Mouse (Mus musculus): Measurements from ENCODE around the gene Tax1bp1. TPM values are rescaled to one million over a fixed set of nuclear protein-coding genes. Genes with fewer than 3 reads are reported as not detected.
"Not testable (repeated sequence)": the region's sequence is repeated elsewhere in the genome, so short reads cannot be mapped to it uniquely, and the experiment has no call there.

The Tax1bp1 gene
- polyA plus RNA-seq (2016; fragmentation: Nextera tagmentation; extraction: Ambion mirVana): 115 and 123 TPM in 2 replicates

- peak; percentile 94 for DNase-seq (ENCODE audit: extremely low spot score, low spot score)
- H3K9me3 ChIP-seq: no peaks in the 10 kb centered on the region
- 4% methylated on average over 38 of the region's 38 CpGs for WGBS
- H3K4me3 ChIP-seq: peak within 1 kb of the TSS; percentile 97
- peaks cover 14% of the 10 kb centered on the region for H3K4me1 ChIP-seq
- peak within 1 kb of the TSS; percentile 92 for H3K27ac ChIP-seq
- no peaks in the 10 kb centered on the region for H3K27me3 ChIP-seq (ENCODE audit: poor library complexity, severe bottlenecking)
- H3K36me3 ChIP-seq (replicated peaks): no peaks in the 10 kb centered on the region
Measured at GRCm38 (mm10) chr6:52713104-52713896, at the start of gene Tax1bp1. Gene Tax1bp1 (plus strand): TSS chr6:52713729.

- no peaks in the 10 kb centered on the region for H3K27me3 ChIP-seq (ENCODE audit: poor library complexity, severe bottlenecking)
- 78% methylated on average over 3 of the region's 3 CpGs for WGBS
- no peaks in the 10 kb centered on the region for H3K36me3 ChIP-seq (replicated peaks)
- no peaks in the 10 kb centered on the region for H3K4me1 ChIP-seq
- DNase-seq (ENCODE audit: extremely low spot score, low spot score): no peak
- H3K4me3 ChIP-seq: no peak overlapping the region
- no peak overlapping the region for H3K27ac ChIP-seq
- H3K9me3 ChIP-seq: no peaks in the 10 kb centered on the region
Measured at GRCm38 (mm10) chr6:52667641-52668040, 45.9 kb upstream of the Tax1bp1 start.

GRCm38 (mm10) chr6:52669878-52670277, 43.7 kb upstream of the Tax1bp1 start:
- not testable (repeated sequence) for H3K4me3 ChIP-seq; H3K4me1 ChIP-seq; H3K9me3 ChIP-seq; H3K36me3 ChIP-seq (replicated peaks); H3K27me3 ChIP-seq (ENCODE audit: poor library complexity, severe bottlenecking); DNase-seq (ENCODE audit: extremely low spot score, low spot score); H3K27ac ChIP-seq
- 45% methylated on average over 2 of the region's 2 CpGs for WGBS

GRCm38 (mm10) chr6:52671791-52672190, 41.7 kb upstream of the Tax1bp1 start:
- Histone ChIP-seq H3K36me3 (replicated peaks) (no peaks in the 10 kb centered on the region), H3K27ac (no peak overlapping the region), H3K27me3 (ENCODE audit: poor library complexity, severe bottlenecking) (no peaks in the 10 kb centered on the region), H3K4me3 (no peak overlapping the region), H3K4me1 (no peaks in the 10 kb centered on the region), H3K9me3 (no peaks in the 10 kb centered on the region)
- WGBS: 94% methylated on average over 8 of the region's 8 CpGs
- DNase-seq (ENCODE audit: extremely low spot score, low spot score): no peak

GRCm38 (mm10) chr6:52672539-52672938, 41.0 kb upstream of the Tax1bp1 start:
- Histone ChIP-seq H3K27ac (no peak overlapping the region), H3K4me3 (no peak overlapping the region)
- WGBS: 76% methylated on average over 2 of the region's 2 CpGs

GRCm38 (mm10) chr6:52673706-52674105, 39.8 kb upstream of the Tax1bp1 start:
- no peak overlapping the region for H3K27ac ChIP-seq
- no peaks in the 10 kb centered on the region for H3K9me3 ChIP-seq
- DNase-seq (ENCODE audit: extremely low spot score, low spot score): no peak
- H3K4me3 ChIP-seq: no peak overlapping the region
- WGBS: 91% methylated on average over 7 of the region's 7 CpGs
- no peaks in the 10 kb centered on the region for H3K36me3 ChIP-seq (replicated peaks)
- H3K27me3 ChIP-seq (ENCODE audit: poor library complexity, severe bottlenecking): no peaks in the 10 kb centered on the region
- no peaks in the 10 kb centered on the region for H3K4me1 ChIP-seq

More at GRCm38 (mm10) chr6:52672539-52672938, 41.0 kb upstream of the Tax1bp1 start:
- no peak for DNase-seq (ENCODE audit: extremely low spot score, low spot score)
- Histone ChIP-seq H3K4me1 (no peaks in the 10 kb centered on the region), H3K36me3 (replicated peaks) (no peaks in the 10 kb centered on the region), H3K9me3 (no peaks in the 10 kb centered on the region), H3K27me3 (ENCODE audit: poor library complexity, severe bottlenecking) (no peaks in the 10 kb centered on the region)

GRCm38 (mm10) chr6:52674541-52674940, 39.0 kb upstream of the Tax1bp1 start:
- Histone ChIP-seq H3K27ac (no peak overlapping the region), H3K36me3 (replicated peaks) (no peaks in the 10 kb centered on the region), H3K27me3 (ENCODE audit: poor library complexity, severe bottlenecking) (no peaks in the 10 kb centered on the region), H3K4me3 (no peak overlapping the region), H3K4me1 (no peaks in the 10 kb centered on the region), H3K9me3 (no peaks in the 10 kb centered on the region)
- 88% methylated on average over 12 of the region's 12 CpGs for WGBS
- DNase-seq (ENCODE audit: extremely low spot score, low spot score): no peak

DNA sequence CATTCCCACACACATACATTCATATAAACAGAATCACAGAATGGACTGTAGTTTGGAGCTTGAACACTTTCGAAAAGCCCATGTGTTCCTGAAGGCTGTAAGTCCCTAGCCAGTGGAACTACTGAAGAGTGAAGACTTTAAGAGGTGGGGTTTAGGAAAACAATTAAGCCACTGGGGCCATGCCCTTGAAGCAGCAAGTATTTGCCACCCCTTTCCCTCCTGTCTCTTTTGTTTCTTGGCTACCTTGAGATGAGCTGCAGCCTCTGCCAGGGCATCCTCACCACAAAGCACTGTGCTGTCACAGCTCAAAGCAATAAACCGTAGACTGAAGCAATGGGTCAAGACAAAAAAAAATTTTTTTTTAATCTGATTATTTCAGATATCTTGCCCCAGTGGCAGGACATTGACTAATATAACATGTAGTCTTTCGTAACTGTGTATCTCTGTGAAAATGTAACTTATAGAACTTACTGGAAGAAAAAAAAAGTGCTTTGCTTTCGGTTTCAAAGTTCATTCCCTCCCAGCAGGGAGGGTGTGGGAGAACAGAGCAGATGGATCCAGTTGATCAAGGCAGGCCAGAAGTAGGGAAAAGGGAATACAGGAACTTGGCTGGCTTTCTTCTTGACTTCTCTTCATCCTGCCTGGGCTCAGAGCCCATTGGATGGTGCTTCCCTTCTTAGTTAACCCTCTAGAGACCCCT, 38.2 kb upstream of the Tax1bp1 start:
- no peaks in the 10 kb centered on the region for H3K27me3 ChIP-seq (ENCODE audit: poor library complexity, severe bottlenecking)
- no peaks in the 10 kb centered on the region for H3K9me3 ChIP-seq
- H3K36me3 ChIP-seq (replicated peaks): no peaks in the 10 kb centered on the region
- no peak overlapping the region for H3K27ac ChIP-seq
- no peak overlapping the region for H3K4me3 ChIP-seq
- 84% methylated on average over 4 of the region's 4 CpGs for WGBS
- H3K4me1 ChIP-seq: no peaks in the 10 kb centered on the region
- DNase-seq (ENCODE audit: extremely low spot score, low spot score): no peak

DNA sequence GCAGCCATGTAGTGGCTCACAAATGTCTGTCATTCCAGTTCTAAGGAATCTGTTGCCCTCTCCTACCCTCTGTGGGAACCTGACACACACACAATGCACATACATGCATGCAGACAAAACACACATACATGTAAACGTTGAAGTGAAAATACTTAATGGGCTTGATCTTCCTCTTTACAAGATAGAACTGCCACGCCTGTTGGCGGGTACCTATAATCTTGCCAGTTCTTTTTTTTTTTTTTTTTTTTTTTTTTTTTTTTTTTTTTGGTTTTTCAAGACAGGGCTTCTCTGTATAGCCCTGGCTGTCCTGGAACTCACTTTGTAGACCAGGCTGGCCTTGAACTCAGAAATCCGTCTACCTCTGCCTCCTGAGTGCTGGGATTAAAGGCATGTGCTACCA, 36.0 kb upstream of the Tax1bp1 start:
- not testable (repeated sequence) for H3K36me3 ChIP-seq (replicated peaks); H3K4me1 ChIP-seq; H3K4me3 ChIP-seq; DNase-seq (ENCODE audit: extremely low spot score, low spot score); H3K27ac ChIP-seq; H3K9me3 ChIP-seq; H3K27me3 ChIP-seq (ENCODE audit: poor library complexity, severe bottlenecking)
- WGBS: 90% methylated on average over 4 of the region's 4 CpGs

DNA sequence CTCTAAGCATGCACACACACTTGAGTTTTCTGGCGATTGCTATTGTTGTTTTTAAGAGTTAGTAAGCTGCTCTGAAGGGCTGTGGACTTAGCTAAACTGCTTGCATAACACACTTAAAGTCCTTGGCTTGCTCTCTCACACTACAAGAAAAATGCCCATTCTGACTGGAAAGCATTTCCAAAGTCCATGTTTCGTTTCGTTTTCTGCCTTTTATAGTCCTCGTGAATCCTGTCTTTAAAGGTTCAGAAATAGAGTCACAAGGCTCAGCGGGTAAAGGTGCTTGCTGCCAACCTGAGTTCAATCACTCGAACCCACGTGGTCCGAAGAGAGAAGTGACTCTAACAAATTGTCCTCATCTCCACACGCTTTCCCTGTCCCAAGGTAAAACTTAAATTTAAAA, 34.0 kb upstream of the Tax1bp1 start:
- Histone ChIP-seq H3K36me3 (replicated peaks) (no peaks in the 10 kb centered on the region), H3K27ac (no peak overlapping the region), H3K27me3 (ENCODE audit: poor library complexity, severe bottlenecking) (no peaks in the 10 kb centered on the region), H3K4me1 (peaks cover 8% of the 10 kb centered on the region), H3K4me3 (no peak overlapping the region), H3K9me3 (no peaks in the 10 kb centered on the region)
- DNase-seq (ENCODE audit: extremely low spot score, low spot score): no peak
- WGBS: 90% methylated on average over 9 of the region's 9 CpGs

GRCm38 (mm10) chr6:52680458-52681032, 33.0 kb upstream of the Tax1bp1 start:
- Histone ChIP-seq H3K4me1 (peaks cover 15% of the 10 kb centered on the region), H3K9me3 (no peaks in the 10 kb centered on the region), H3K4me3 (no peak overlapping the region), H3K27ac (no peak overlapping the region), H3K27me3 (ENCODE audit: poor library complexity, severe bottlenecking) (no peaks in the 10 kb centered on the region), H3K36me3 (replicated peaks) (no peaks in the 10 kb centered on the region)
- DNase-seq (ENCODE audit: extremely low spot score, low spot score): no peak
- WGBS: 65% methylated on average over 8 of the region's 8 CpGs

DNA sequence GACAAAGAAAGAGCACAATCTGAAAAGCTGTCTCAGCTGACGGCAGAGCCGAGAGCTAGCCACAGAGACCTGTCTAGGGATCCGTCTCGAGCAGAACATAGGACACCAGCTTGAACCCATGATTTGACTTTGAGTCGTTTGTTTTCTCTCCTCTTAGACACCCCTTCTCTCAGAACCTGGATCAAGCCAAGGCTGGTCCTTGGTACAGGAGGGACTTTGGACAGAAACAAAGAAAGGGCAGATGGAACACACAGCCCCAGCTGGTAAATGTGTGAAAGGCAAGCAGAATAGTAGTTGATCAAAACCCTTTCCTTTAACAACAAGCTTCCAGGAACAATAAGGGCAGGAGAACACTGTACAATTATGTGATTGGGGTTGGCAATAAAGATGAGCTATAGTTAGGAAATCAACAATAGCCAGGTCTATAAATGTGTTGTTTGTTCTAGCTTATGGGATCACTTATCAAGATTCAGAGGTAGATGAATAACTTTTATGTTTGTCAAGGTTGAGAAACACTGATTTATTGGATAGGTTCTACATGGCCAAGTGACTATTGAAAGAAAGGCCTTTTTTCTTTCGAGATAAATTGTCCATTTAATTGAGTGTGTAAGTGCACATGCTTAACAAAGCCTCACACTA, 31.6 kb upstream of the Tax1bp1 start:
- H3K36me3 ChIP-seq (replicated peaks): no peaks in the 10 kb centered on the region
- H3K27ac ChIP-seq: no peak overlapping the region
- no peak overlapping the region for H3K4me3 ChIP-seq
- H3K9me3 ChIP-seq: no peaks in the 10 kb centered on the region
- H3K27me3 ChIP-seq (ENCODE audit: poor library complexity, severe bottlenecking): no peaks in the 10 kb centered on the region
- WGBS: 89% methylated on average over 6 of the region's 6 CpGs
- H3K4me1 ChIP-seq: peaks cover 15% of the 10 kb centered on the region
- DNase-seq (ENCODE audit: extremely low spot score, low spot score): no peak
